Mouse (Mus musculus) gastrocnemius, postnatal 25 days (tissue): ENCODE measurements around the gene Snip1. TPM values are rescaled to one million over a fixed set of nuclear protein-coding genes. Genes with fewer than 3 reads are reported as not detected.
A peak's percentile ranks its signal among the peaks of the same experiment; 100 is the strongest.

Source experiments
- DNase-seq: peaks from one replicate; pipeline ENCODE4 v3.0.0; 2022
- long read RNA-seq, 2 experiments: library from polyadenylated mRNA; stranded (forward); transcript quantifications; one replicate each; pipeline ENCODE4 v2.0.0; 2021
- total RNA-seq, 2 experiments: library from RNA; stranded (reverse); gene quantifications; 1 replicate in 1 of 2; 2 replicates in 1 of 2; pipeline ENCODE4 v1.2.3; 2021

The Snip1 gene
- 1 to 10 TPM; 4.6 to 4.7 TPM for total RNA-seq
- long read RNA-seq, experiment 1, partial matches to known transcripts = 0 of 2 reads
- long read RNA-seq, experiment 1, other reads (novel, unspliced or antisense) = 0 of 2 reads
- long read RNA-seq, experiment 2, partial matches to known transcripts = 1 of 3 reads
- long read RNA-seq, experiment 2, other reads (novel, unspliced or antisense) = 0 of 3 reads

DNA sequence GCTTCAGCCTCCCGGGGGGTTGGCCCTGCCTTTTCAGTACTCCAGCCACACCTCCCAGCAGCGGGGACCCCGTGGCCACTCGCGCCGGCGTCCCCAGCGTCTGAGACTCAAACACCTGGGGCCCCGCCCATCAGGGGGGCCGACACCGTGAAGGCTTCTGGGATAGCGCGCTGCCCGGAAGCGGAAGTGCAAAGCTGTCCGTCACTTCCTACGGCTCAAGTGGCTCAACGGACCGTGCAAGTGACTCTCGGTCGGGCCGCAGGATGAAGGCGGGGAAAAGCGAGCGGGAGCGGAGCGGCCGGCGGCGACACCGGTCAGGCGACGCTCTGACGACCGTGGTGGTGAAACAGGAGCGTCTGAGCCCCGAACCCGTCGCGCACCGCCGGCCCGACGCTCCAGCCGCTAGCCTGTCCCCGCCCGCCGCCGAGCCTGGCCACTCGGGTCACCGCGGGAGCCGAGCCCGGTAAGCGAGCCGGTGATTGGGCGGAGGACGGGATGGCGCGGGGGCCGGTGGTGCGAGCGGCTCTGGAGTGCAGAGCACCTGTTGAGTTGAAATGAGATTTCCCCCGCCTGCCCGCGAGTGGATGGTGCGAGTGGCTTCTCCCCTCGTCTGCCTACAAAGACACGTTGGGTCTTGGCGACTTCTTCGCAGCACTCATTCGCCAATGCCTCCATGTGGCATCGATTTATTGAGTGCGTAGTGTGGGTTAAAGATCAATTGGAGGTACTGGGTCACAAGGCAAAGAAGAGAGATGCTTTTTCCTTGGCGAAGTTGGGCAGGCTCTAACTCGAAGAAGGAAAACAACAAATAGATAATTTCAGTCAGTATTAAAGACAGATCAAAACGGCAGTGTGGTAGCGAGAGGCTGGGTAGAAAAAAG is at the start of gene Snip1:
Snip1 (plus strand) TSS at position 183 of the 881 bp plus-strand sequence.
- DNase-seq = peak; percentile 91

GRCm38 (mm10) chr4:125017431-125017830 is 49.0 kb upstream of the Snip1 start:
- no peak for DNase-seq

DNA sequence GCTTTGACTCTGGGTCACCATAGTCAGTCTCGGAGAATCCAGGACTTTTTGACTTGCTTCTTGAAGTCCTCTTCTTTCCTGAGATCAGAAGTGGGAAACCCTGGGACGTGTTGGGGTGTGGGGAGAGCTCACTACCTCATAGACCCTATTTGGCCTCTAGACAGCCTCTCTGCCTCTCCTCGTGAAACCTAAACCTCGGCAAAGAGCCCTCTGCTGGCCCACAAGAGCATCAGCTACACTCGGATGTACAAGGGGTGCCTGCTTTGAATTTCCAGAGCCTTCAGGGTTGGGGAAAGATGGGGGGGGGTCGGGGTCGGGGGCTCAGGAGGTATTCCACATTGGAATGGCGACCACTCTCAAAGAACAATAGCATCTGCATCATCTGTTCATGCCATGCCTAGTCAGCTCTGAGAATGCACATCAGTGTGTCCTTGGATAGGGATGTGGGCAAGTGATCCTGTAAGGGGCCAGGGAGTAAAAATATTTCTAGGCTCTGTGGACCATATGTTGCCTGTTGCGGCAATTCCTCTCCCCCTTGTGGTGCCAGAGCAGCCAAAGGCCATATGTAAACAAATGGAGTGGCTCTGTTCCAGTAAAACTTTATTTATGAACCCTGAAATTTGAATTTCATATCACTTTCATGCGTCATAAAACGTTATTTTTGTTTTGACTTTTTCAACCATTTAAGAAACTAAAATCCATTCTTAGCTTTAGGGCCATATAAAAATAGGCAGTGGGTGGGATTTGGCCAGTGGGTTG is 45.5 kb upstream of the Snip1 start:
- DNase-seq = no peak

DNA sequence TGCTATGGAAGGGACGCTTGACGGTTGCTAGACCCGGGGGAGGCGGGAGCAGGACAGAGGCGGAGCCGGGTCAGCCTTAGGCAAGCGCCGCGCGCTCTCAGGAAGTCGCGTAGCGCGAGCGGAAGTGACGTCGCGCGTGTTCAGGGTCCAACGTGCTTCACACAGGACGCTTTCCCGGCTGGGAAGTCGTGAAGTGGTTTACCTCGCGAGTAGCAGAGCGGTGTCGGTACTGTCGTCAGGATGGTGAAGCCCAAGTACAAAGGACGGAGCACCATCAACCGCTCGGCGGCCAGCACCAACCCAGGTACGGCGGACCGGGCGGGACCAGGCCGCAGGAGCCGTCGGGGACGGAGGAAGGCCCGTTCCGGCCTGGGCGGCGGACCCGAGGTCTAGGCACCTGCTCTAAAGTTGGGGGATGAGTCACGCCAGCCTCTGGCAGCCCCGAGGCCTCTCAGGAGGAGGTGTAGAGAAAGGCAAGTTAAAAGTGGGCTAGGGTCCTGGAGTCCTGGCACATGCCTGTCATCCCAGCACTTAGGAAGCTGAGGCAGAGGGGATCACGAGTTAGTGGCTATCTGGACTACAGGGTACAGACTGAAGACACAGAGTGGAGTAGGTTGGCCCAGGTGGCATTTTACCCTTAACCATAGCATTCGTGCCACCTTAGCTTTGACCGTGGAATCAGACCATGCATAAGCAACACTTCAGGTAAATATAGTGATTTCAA is 36.4 kb upstream of the Snip1 start:
- DNase-seq = peak; percentile 89

DNA sequence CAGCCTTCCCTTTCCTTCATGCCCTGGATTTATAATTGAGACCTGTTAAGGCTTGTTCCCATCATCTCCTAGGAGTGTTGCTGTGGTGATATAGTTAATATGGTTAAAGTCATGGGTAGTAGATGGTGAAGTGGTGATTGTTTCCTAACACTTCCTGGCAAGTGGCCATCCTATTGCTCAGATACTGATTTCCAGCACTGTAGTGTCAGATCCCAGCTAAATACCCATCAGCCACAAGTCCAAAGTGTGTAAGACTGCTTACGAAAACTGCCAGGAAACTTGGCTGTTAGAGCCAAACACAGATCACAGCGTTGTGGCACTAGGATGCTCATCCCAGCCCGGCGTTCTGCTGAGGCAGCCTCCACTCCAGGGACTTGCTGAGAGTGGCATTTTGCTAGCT is 32.1 kb upstream of the Snip1 start:
- no peak for DNase-seq

GRCm38 (mm10) chr4:125044454-125044853 is 22.0 kb upstream of the Snip1 start:
- DNase-seq = no peak

- DNase-seq = no peak
Measured at GRCm38 (mm10) chr4:125055385-125055784, 11.1 kb upstream of the Snip1 start.

DNA sequence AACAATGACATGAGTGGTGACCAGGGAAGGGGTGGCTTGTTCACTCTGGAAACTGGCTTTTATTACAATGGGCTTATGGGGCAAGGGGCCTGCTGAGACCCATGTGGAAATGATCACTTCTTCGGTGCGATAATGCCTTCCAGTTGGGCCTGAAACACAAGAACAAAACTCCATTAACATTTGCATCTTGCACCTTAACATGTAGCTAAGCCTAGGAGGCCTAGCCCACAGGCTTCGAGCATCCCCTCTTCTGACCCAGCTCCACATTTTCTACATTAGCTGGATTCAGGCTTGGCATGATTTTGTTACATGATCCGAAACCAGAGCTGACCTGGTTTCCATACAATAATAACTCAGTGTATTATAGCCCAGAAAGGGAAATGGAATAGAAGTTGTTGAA is 10.0 kb upstream of the Snip1 start:
- no peak for DNase-seq

DNA sequence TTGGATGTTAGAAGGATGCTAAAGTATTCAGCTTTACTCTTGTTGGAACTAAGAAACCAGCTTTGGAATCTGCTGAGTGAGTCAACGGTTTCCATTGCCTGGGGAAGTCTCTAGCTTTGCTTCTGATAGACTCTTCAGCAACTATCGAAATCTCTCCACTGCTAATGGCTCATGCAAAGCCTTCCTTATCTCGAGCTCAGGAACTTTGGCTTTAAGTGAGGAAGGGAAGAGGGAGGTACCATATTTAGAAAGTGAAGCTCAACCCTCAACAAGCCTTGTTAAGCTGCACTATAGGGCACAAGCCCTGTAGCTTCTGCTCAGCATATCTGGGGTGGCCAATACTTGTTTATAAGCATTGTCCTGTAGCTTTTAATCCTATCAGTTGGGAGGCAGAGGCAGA is 9.2 kb upstream of the Snip1 start:
- DNase-seq = no peak

GRCm38 (mm10) chr4:125058033-125058432 is 8.4 kb upstream of the Snip1 start:
- DNase-seq = no peak

DNA sequence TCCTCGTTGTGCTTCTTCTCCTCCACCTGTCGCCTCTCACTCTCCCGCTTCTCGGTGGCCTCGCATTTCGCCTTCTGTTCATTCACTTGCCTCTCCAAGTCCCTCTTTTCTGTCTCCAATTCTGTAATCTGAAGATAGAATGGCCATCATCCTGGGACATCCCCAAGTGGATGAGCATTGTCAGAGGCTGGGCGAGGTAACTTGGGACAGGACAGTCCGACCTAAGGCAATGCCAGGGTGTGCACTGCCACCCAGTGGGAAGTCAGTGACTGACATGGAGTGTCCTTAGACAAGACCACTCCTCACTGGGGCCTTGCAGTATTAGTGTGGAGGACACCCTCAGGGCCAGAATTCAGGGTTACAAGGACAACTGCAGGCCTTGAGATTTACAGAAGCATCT is 7.4 kb upstream of the Snip1 start:
- no peak for DNase-seq

DNA sequence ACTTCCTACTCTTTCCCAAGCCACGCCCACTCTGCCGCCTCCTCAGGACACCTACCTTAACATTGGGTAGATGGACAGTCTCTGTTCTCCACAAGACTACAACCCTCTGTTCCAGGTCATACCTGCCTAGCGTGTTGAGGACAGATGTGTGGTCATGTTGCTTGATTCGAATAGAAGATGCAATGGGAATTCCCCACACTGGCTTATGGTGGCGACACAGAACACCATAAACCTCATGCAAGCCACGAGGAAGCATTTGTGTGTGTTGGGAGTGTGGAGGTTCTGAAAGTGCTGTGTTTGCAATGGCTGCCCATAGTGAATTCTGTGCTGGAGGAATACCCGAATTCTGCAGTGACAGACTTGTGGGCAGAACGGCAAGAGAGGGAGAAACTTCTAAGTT is 2.6 kb upstream of the Snip1 start:
- DNase-seq = no peak

- peak; percentile 47 for DNase-seq
Measured at GRCm38 (mm10) chr4:125065517-125066307, 760 bp upstream of the Snip1 start, which contains the start of gene Dnali1. Gene Dnali1 (minus strand): TSS chr4:125065703.

GRCm38 (mm10) chr4:125077700-125078099 is 11.2 kb downstream of the Snip1 start:
- no peak for DNase-seq

DNA sequence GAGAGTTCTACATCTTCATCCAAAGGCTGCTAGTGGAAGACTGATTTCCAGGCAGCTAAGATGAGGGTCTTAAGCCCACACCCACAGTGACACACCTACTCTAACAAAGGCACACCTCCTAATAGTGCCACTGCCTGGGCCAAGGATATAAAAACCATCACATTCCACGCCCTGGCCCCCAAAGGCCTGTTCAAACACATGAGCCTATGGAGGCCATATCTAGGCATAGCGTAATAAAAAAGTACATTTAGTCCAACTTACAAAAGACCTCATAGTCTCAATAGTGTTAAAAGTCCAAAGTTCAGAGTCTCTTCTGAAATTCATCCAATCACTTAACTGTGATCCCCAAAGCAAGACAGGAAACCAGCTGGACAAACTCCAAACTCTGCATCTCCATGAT is 12.2 kb downstream of the Snip1 start:
- no peak for DNase-seq

DNA sequence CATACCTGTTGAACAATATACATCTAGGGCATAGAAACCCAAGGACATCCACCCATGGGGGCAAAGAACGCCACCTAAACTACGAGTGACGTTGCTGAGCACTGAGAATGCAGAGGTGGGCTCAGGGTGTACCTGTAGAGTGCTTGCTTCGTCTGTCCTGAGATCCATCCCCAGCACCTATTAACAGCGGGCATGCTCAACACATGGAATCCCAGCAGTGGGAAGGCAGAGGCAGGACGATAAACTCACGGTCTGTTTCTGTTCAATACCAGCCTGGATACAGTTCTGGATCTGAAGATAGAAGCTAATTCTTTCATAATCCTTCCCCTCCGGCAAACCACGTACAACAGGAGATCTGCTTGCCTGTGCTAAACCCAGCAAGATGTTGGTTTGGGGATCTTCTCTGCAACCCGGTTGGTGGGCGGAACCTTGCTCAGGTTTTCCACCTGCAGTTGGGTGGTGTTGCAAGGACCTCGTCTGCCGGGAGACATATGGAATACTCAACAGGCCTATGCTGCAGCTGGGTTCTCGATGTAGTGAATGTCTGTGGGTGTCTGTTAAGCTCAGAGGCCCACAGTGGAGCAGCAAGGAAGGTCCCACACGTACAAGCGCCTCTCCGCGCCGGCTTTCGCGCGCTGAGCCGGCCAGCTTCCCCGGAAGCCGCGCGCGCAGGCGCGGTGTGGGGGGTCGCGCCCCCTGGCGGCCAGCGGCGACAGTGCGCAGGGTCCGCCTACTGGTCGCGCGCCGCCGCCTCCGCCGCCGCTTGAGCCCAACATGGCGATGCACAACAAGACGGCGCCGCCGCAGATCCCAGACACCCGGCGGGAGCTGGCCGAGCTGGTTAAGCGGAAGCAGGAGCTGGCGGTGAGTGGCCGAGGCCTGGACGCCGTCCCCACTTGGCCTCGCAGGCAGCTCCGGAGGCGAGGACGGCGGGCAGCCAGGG is 18.2 kb downstream of the Snip1 start, which contains the start of gene Meaf6:
Meaf6 (plus strand) TSS at position 732 of the 943 bp plus-strand sequence.
- peak; percentile 90 for DNase-seq

DNA sequence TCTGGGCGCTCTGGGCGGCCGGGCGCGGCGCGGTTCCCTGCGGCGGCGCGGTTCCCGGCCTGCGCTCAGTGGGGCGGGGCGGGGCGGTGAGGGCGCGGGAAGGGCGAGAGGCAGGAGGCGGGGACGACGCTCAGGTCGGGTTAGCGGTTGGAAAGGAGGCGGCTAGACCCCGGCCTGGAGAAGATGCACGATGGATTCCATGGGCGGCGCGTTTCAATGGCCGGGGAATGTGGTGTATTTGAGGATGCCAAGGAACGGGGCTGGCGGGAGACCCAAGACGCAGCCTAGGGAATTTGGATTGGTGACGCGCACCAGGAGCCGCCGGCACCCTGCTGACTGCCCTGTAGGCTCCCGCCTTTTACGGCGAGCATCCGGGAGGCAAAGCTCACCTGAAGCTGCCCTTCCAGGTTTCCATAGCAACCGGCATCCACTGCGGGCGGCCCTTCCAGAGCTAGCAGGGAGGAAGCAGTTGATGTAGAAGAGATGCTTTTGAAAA is 18.9 kb downstream of the Snip1 start:
- DNase-seq = no peak

DNA sequence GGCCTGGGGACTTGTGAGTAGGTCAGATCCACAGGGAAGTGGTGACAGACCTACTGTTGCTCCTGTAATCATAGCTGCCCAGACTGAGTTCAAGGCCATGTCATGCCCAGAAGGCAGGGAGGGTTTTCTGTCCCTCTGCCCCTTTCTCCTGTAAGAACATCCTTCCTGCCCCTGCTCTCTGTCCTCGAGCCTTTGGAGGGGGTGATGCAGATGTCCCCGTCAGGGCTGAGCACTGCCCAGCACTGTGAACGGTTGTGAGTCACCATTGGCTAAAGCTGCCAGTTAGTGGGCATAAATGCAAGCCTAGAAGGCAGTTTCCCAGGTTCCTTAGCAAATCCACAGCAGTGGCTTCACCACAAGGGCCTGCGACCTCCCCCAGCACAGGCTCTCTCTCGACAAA is 26.6 kb downstream of the Snip1 start:
- no peak for DNase-seq

DNA sequence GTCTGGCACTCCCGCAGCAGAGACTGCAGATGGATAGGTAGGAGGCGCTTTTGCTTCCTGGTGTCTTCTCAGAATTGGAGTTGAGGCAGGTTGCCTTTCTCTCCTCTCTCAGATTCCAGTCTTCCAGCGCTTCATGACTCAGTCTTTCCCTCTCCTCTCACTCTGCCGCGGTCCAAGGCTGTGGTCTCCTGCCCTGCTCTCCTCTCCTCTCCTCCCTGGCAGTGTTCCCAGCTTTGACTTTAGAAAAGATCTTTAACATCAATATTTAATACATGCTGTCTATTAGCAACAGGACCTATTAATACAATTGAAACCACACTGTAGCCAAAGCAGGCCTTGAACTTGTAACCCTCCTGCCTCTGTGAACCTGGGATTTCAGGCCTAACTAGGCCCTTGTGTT is 29.6 kb downstream of the Snip1 start:
- no peak for DNase-seq

- no peak for DNase-seq
Measured at GRCm38 (mm10) chr4:125097412-125097811, 30.9 kb downstream of the Snip1 start.
